Mouse (Mus musculus) lung, postnatal 0 days (tissue): ENCODE data around the gene Slc30a5. TPM values are rescaled to one million over a fixed set of nuclear protein-coding genes. Genes with fewer than 3 reads are reported as not detected.

ENCODE experiments used
- ATAC-seq: fragments of 200-750 bp; cut with Nextera tagmentation; 2 replicates; pipeline ENCODE4 v1.8.0; 2017; ENCODE audit warnings: moderate library complexity
- DNase-seq: peaks from one replicate; pipeline ENCODE4 v3.0.0-alpha.2; 2016; ENCODE audit warnings: low spot score
- H3K27ac ChIP-seq: fragments of 300-500 bp; sonication (generic); 2 replicates; pipeline ENCODE4 v1.5.1; 2014; ENCODE audit warnings: antibody characterized with exemption, mild to moderate bottlenecking, low read length, mixed read lengths
- H3K27me3 ChIP-seq: fragments of 300-500 bp; sonication (generic); replicated peaks from 2 replicates; pipeline ENCODE4 v1.6.1; 2014; ENCODE audit warnings: low read length, mixed read lengths; ENCODE audit not compliant: insufficient read depth
- H3K36me3 ChIP-seq: fragments of 300-500 bp; sonication (generic); 2 replicates; pipeline ENCODE4 v1.6.1; 2014; ENCODE audit warnings: low read length, mixed read lengths; ENCODE audit not compliant: insufficient read depth
- H3K4me1 ChIP-seq: fragments of 300-500 bp; sonication (generic); 2 replicates; pipeline ENCODE4 v1.6.1; 2014; ENCODE audit warnings: antibody characterized with exemption, low read depth, low read length, mixed read lengths; ENCODE audit not compliant: insufficient read depth
- H3K4me2 ChIP-seq: fragments of 300-500 bp; sonication (generic); replicated peaks from 2 replicates; pipeline ENCODE4 v1.6.1; 2014; ENCODE audit warnings: low read depth, mild to moderate bottlenecking, low read length, moderate library complexity, mixed read lengths
- H3K4me3 ChIP-seq: fragments of 300-500 bp; sonication (generic); 2 replicates; pipeline ENCODE4 v1.5.1; 2014; ENCODE audit warnings: low read depth, low read length
- H3K9ac ChIP-seq: fragments of 300-500 bp; sonication (generic); replicated peaks from 2 replicates; pipeline ENCODE4 v1.6.1; 2014; ENCODE audit warnings: low read depth, mild to moderate bottlenecking
- H3K9me3 ChIP-seq: fragments of 300-500 bp; sonication (generic); 2 replicates; pipeline ENCODE4 v1.6.1; 2016; ENCODE audit warnings: low read length, mixed read lengths
- CTCF ChIP-seq: IDR thresholded peaks from 2 replicates; pipeline ENCODE4 v1.5.1; 2016; ENCODE audit warnings: antibody characterized with exemption, mild to moderate bottlenecking
- EP300 ChIP-seq: IDR thresholded peaks from 2 replicates; pipeline ENCODE4 v1.6.1; 2016; ENCODE audit warnings: antibody characterized with exemption, mild to moderate bottlenecking, control low read depth
- WGBS: fragments of 180-500 bp; shearing (Covaris S2); extraction: QIAGEN DNeasy Blood & Tissue Kit; methylation state at CpG from one replicate; pipeline ENCODE4 v1.1.7; 2014; 5-methylcytosine and 5-hydroxymethylcytosine counted together
- polyA plus RNA-seq: library from polyadenylated mRNA; unstranded; fragments of >200 nt; fragmentation: Nextera tagmentation; extraction: Ambion mirVana; gene quantifications from 2 replicates; pipeline ENCODE4 v1.2.1, GENCODE M21; 2015

Slc30a5 gene
- polyA plus RNA-seq, 1 experiment from 2014 or later, result 31.1 TPM

DNA sequence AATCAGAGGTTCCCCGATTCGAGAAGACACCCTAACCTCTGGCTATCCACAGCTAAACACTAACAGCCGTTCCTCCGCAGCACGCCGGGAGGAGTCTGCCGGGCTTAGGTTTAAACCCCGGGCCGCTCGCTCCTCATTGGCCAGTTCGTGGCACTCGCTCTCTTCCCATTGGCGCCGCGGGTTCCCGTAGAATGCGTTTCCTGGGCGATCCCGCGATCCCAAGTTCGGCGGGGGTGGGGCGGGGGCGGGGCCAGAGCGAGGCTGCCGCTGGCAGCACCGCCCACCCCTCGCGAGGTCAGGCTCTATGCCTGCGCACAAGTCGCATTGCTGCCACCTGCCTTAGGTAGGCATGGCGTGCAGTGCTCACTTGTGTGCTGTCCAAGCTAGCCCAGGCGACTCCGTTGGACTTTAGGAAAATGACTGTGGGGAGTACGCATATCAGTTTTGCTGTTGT, 46.8 kb downstream of the Slc30a5 start, which contains the start of gene Ccnb1:
TSS of gene Ccnb1 (minus strand) at position 157 of the 454 bp plus-strand sequence.
- peak within 1 kb of the TSS; percentile 100 for H3K4me2 ChIP-seq
- TF ChIP-seq EP300 (no peak), CTCF (peak; percentile 64)
- H3K36me3 ChIP-seq, result no peaks in the 10 kb centered on the region
- no peaks in the 10 kb centered on the region for H3K4me1 ChIP-seq
- H3K27ac ChIP-seq, result no peak within 1 kb of the TSS
- peak within 1 kb of the TSS; percentile 62 for H3K4me3 ChIP-seq
- DNase-seq, result peak; percentile 97
- H3K9me3 ChIP-seq, result no peaks in the 10 kb centered on the region
- WGBS, result 1% methylated on average over 31 of the region's 35 CpGs
- peak within 1 kb of the TSS; percentile 32; the same call in 1 of the 2 replicates for H3K9ac ChIP-seq
- no peaks in the 10 kb centered on the region for H3K27me3 ChIP-seq
- peak; percentile 98 for ATAC-seq

DNA sequence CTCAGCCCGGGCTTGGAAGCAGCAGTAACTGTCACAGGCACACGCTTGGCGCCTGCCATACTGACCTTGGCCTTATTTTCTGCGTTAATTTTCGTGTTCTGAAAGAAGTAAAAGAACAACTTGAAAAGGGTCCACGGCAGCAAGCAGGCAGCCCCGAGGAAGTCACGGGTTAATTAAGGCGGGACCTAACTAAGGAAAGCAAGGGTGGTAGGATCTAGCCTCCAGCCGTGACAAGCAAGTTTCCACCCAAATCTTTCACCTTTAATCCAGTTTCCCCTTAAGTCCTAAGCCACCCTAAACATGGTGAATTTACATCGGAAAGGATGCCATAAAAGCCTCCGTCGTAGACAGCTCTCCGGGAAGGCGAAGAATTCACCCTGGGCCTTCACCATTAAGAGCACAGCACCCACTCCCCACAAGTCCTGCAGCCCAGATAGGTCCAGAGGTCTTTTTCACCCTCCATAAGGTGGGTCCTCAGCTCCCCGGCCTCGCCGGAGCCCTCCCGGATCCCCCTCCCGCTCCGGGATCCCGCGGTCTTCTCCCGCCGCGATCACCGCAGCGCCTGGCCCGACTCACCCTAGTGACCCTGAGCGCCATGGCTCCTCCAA, 47.3 kb downstream of the Slc30a5 start:
- TF ChIP-seq EP300 (no peak), CTCF (no peak)
- Histone ChIP-seq H3K9ac (peak overlapping the region; percentile 32; the same call in 1 of the 2 replicates), H3K9me3 (no peaks in the 10 kb centered on the region), H3K27ac (no peak overlapping the region), H3K36me3 (no peaks in the 10 kb centered on the region), H3K4me1 (no peaks in the 10 kb centered on the region), H3K4me3 (peak overlapping the region; percentile 62), H3K27me3 (no peaks in the 10 kb centered on the region), H3K4me2 (peak overlapping the region; percentile 100)
- ATAC-seq (no peak), DNase-seq (peak; percentile 13)
- WGBS, result under 1% methylated on average over 30 of the region's 30 CpGs

DNA sequence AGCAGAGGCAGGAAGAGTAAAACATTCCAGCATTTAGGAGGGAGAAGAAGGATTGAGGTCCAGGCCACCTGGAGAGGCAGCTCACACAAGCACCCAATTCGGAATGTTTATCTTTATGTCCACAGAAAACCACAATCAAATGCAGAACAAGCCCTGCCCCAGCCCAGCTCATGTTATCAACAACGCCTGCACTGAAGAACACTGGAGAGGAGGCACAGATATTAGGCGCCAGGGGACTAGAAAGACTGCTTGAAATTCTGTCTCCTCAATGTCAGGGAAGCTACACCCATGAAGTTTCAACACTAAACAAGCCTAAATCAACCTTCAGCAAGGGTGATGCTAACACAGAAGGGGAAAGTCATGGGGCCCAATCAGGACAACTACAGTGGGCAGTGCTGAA, 55.7 kb downstream of the Slc30a5 start:
- H3K9ac ChIP-seq, result no peak overlapping the region
- WGBS, result 60% methylated on average over 3 of the region's 3 CpGs
- no peaks in the 10 kb centered on the region for H3K27me3 ChIP-seq

DNA sequence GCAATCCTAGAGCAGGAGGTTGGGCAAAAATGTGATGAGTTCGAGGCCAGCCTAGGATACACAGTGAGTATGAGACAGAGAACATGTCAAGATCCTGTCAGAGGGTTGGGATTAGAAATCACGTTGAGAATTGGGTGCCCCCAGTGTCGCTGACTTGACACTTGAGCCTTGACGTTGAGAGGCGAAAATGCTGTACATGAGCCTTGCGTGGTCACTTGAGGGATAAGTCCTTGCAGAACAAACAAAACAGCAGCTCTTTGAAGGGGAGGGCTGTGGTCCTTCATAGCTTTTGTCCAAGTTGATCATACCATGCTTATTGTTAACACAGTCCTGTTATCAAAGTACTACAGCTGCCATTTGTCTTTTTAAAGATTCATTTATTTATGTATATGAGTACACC, 56.5 kb downstream of the Slc30a5 start:
- H3K27ac ChIP-seq, result no peak overlapping the region
- DNase-seq, result no peak

More for the DNA sequence above, 55.7 kb downstream of the Slc30a5 start:
- Histone ChIP-seq H3K4me1 (0 out of 2 replicates have a peak, but pooled peaks cover 4% of the 10 kb centered on the region), H3K4me2 (no peak overlapping the region), H3K36me3 (no peaks in the 10 kb centered on the region), H3K9me3 (no peaks in the 10 kb centered on the region), H3K27ac (no peak overlapping the region), H3K4me3 (no peak overlapping the region)
- no peak for DNase-seq
- TF ChIP-seq EP300 (no peak), CTCF (no peak)
- ATAC-seq, result no peak

DNA sequence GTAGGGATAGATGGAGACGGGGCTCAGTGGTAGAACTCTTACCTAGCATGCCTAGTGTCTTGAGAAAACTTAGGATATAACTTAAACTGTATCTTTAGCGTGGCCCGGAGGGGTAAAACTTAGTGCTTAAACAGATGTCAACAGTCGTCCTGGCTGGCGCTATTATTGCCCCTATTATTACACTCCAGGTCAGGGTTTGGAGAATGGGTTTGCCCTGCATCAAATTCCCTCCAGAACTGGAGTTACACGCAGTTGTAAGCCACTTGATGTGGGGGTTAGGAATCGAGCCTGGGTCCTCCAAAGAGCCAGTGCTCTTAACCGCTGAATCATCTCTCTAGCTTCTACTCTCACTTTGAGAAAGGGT, 57.2 kb downstream of the Slc30a5 start:
- ATAC-seq (peak; percentile 23), DNase-seq (no peak)
- 8% methylated on average over 8 of the region's 8 CpGs for WGBS
- TF ChIP-seq CTCF (no peak), EP300 (no peak)
- H3K27me3 ChIP-seq, result no peaks in the 10 kb centered on the region
- peak overlapping the region; percentile 67 for H3K4me3 ChIP-seq
- H3K27ac ChIP-seq, result no peak overlapping the region
- H3K9me3 ChIP-seq, result no peaks in the 10 kb centered on the region
- peak overlapping the region; percentile 96 for H3K4me2 ChIP-seq
- 0 out of 2 replicates have a peak, but pooled peaks cover 4% of the 10 kb centered on the region for H3K4me1 ChIP-seq
- H3K36me3 ChIP-seq, result no peaks in the 10 kb centered on the region
- no peak overlapping the region; the same call in 1 of the 2 replicates for H3K9ac ChIP-seq

More for the DNA sequence above, 56.5 kb downstream of the Slc30a5 start:
- no peak for ATAC-seq
- 45% methylated on average over 6 of the region's 6 CpGs for WGBS
- no peak overlapping the region for H3K9ac ChIP-seq
- H3K4me3 ChIP-seq, result no peak overlapping the region
- no peak overlapping the region; the same call in 1 of the 2 replicates for H3K4me2 ChIP-seq
- TF ChIP-seq EP300 (no peak), CTCF (no peak)
- H3K27me3 ChIP-seq, result no peaks in the 10 kb centered on the region
- no peaks in the 10 kb centered on the region for H3K36me3 ChIP-seq
- H3K4me1 ChIP-seq, result 0 out of 2 replicates have a peak, but pooled peaks cover 4% of the 10 kb centered on the region
- no peaks in the 10 kb centered on the region for H3K9me3 ChIP-seq

DNA sequence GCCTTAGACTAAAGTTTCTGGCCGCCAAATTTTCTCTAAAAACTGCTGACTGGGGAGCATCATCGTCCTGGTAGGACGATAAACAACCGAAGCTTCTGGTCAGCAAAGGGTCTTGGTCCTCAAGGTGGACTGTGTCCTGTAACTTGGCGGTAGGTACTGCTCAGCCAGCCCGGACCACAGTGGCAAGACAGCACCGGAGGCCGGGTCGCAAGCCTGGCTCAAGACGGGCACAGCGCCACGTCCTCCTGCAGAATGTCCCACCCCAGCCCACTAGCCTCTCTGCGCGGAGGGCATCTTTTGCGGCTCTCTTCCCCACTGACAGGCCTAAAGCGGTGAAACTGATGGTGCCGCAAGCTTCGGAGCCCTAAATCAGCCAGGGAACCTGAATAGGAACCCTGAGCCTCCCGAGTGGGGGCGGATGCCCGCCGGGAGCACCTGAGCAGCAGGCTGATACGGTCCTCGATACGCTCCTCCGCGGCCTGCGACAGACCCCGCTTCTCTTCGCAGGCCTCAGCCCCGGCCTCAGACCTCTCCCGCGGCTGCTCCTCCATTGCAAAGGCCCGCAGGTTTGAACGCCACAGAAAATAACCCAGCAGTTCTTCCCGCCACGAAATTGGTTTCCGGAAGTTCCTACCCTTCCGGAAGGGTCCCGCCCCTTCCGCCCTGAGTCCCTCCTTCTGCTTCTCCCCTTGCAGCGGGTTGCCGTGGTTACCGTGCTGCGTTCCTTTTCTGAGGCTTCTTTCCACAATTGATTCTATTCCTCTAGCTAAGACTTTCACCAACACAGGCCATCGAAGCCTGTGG, 57.8 kb downstream of the Slc30a5 start, which contains the start of gene Cenph:
TSS of gene Cenph (minus strand) at position 648 of the 804 bp plus-strand sequence.
- DNase-seq (peak; percentile 96), ATAC-seq (peak; percentile 97)
- Histone ChIP-seq H3K4me3 (peak within 1 kb of the TSS; percentile 67), H3K4me2 (peak within 1 kb of the TSS; percentile 96), H3K9me3 (no peaks in the 10 kb centered on the region), H3K27ac (no peak within 1 kb of the TSS), H3K9ac (peak within 1 kb of the TSS; percentile 48; the same call in 1 of the 2 replicates), H3K4me1 (0 out of 2 replicates have a peak, but pooled peaks cover 4% of the 10 kb centered on the region), H3K27me3 (no peaks in the 10 kb centered on the region), H3K36me3 (no peaks in the 10 kb centered on the region)
- under 1% methylated on average over 46 of the region's 46 CpGs for WGBS
- no peak for TF ChIP-seq EP300
- TF ChIP-seq CTCF, result no peak
